Mouse (Mus musculus): Measurements from ENCODE around the gene Trp53bp2. TPM values are rescaled to one million over a fixed set of nuclear protein-coding genes. Genes with fewer than 3 reads are reported as not detected.
A peak's percentile ranks its signal among the peaks of the same experiment; 100 is the strongest.

The Trp53bp2 gene
- polyA plus RNA-seq, 1 experiment = 22.4 TPM

DNA sequence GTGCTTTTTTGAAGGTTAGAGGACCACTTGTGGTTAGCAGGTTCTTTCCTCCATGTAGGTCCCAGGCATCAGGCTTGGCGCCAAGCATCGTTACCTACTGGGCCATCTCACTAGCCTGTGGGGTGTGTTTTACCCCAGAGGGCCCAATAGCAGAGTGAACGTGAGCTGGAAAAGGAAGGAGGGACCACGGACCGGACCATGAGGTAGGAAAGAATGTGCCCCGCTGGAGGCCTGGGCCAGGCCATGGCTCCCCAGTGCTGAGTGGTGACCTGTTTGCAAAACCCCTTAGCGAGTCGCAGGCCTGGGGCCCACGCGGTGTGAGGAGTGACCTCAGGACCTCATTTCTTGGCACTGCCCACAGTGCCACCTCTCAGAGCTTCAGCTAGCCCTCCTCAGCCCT is 79.5 kb downstream of the Trp53bp2 start:
- whole genome bisulfite sequencing = 95% methylated on average over 10 of the region's 10 CpGs
- Histone ChIP-seq H3K4me1 (ENCODE audit: control insufficient read depth, insufficient read depth, insufficient read length, low read length) (no peaks in the 10 kb centered on the region), H3K36me3 (ENCODE audit: control insufficient read depth, insufficient read depth, low read length) (peaks cover 7% of the 10 kb centered on the region; the same call in 1 of the 2 replicates), H3K27ac (ENCODE audit: insufficient read depth, low read depth, low read length) (no peak overlapping the region), H3K4me3 (ENCODE audit: low read depth, low read length) (no peak overlapping the region), H3K27me3 (ENCODE audit: control insufficient read depth, insufficient read depth, low read length) (no peaks in the 10 kb centered on the region)
- TF ChIP-seq POLR2A (IDR thresholded peaks at IDR 0.05; ENCODE audit: low read depth, low read length) (no peak), CTCF (IDR thresholded peaks at IDR 0.05; ENCODE audit: extremely low read depth, insufficient read length, insufficient replicate concordance, low read depth, low read length) (no peak)

DNA sequence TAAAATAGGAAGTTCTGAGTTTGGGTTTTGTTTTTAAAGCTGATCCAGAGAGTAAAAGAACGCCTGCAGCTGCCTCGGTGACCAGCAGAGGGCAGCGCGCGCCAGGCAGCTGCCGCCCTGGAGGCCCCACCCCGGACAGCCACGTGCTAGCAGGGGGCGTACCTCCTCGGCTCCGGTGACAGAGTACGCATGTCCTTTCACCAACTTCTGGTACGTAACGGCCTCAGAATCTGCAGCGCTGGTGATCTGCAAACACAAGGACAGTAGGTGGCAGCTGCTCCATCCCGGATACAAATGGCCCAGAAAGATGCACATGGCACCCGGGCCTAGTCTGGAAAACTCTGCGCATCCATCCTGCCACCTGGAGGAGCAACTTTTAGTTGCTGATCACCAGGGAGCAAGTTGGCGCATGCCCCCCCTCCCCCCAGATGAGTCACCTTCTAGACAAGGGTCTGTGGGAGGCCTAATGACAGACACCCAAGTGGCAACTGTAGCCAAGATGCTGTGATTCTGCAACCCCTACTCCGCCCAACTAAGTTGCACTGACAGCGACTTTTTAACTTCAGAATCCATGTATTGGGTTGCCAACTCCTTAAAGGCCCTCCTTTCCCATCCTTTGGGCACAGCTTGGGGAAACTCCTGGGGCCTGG is 81.0 kb downstream of the Trp53bp2 start:
- TF ChIP-seq CTCF (IDR thresholded peaks at IDR 0.05; ENCODE audit: extremely low read depth, insufficient read length, insufficient replicate concordance, low read depth, low read length) (peak; percentile 93), POLR2A (IDR thresholded peaks at IDR 0.05; ENCODE audit: low read depth, low read length) (no peak)
- H3K4me1 ChIP-seq (ENCODE audit: control insufficient read depth, insufficient read depth, insufficient read length, low read length) = no peaks in the 10 kb centered on the region
- peak overlapping the region; percentile 11 for H3K4me3 ChIP-seq (ENCODE audit: low read depth, low read length)
- H3K27me3 ChIP-seq (ENCODE audit: control insufficient read depth, insufficient read depth, low read length) = no peaks in the 10 kb centered on the region
- WGBS = 12% methylated on average over 21 of the region's 21 CpGs
- H3K27ac ChIP-seq (ENCODE audit: insufficient read depth, low read depth, low read length) = no peak overlapping the region
- H3K36me3 ChIP-seq (ENCODE audit: control insufficient read depth, insufficient read depth, low read length) = peaks cover 3% of the 10 kb centered on the region; the same call in 1 of the 2 replicates

GRCm38 (mm10) chr1:182490568-182490967 is 81.6 kb downstream of the Trp53bp2 start:
- Histone ChIP-seq H3K36me3 (ENCODE audit: control insufficient read depth, insufficient read depth, low read length) (peaks cover 3% of the 10 kb centered on the region; the same call in 1 of the 2 replicates), H3K4me1 (ENCODE audit: control insufficient read depth, insufficient read depth, insufficient read length, low read length) (peaks cover 2% of the 10 kb centered on the region; the same call in 1 of the 2 replicates), H3K27ac (ENCODE audit: insufficient read depth, low read depth, low read length) (no peak overlapping the region), H3K27me3 (ENCODE audit: control insufficient read depth, insufficient read depth, low read length) (no peaks in the 10 kb centered on the region), H3K4me3 (ENCODE audit: low read depth, low read length) (no peak overlapping the region)
- WGBS = 81% methylated on average over 7 of the region's 7 CpGs
- no peak for TF ChIP-seq CTCF (IDR thresholded peaks at IDR 0.05; ENCODE audit: extremely low read depth, insufficient read length, insufficient replicate concordance, low read depth, low read length)

- H3K27me3 ChIP-seq (ENCODE audit: control insufficient read depth, insufficient read depth, low read length) = no peaks in the 10 kb centered on the region
- H3K4me1 ChIP-seq (ENCODE audit: control insufficient read depth, insufficient read depth, insufficient read length, low read length) = peaks cover 6% of the 10 kb centered on the region; the same call in 1 of the 2 replicates
- TF ChIP-seq POLR2A (IDR thresholded peaks at IDR 0.05; ENCODE audit: low read depth, low read length) (no peak), CTCF (IDR thresholded peaks at IDR 0.05; ENCODE audit: extremely low read depth, insufficient read length, insufficient replicate concordance, low read depth, low read length) (no peak)
- 75% methylated on average over 6 of the region's 6 CpGs for WGBS
- no peak overlapping the region for H3K4me3 ChIP-seq (ENCODE audit: low read depth, low read length)
- no peak overlapping the region for H3K27ac ChIP-seq (ENCODE audit: insufficient read depth, low read depth, low read length)
- no peaks in the 10 kb centered on the region for H3K36me3 ChIP-seq (ENCODE audit: control insufficient read depth, insufficient read depth, low read length)
These were observed 82.9 kb downstream of the Trp53bp2 start for GRCm38 (mm10) chr1:182491839-182492238.

DNA sequence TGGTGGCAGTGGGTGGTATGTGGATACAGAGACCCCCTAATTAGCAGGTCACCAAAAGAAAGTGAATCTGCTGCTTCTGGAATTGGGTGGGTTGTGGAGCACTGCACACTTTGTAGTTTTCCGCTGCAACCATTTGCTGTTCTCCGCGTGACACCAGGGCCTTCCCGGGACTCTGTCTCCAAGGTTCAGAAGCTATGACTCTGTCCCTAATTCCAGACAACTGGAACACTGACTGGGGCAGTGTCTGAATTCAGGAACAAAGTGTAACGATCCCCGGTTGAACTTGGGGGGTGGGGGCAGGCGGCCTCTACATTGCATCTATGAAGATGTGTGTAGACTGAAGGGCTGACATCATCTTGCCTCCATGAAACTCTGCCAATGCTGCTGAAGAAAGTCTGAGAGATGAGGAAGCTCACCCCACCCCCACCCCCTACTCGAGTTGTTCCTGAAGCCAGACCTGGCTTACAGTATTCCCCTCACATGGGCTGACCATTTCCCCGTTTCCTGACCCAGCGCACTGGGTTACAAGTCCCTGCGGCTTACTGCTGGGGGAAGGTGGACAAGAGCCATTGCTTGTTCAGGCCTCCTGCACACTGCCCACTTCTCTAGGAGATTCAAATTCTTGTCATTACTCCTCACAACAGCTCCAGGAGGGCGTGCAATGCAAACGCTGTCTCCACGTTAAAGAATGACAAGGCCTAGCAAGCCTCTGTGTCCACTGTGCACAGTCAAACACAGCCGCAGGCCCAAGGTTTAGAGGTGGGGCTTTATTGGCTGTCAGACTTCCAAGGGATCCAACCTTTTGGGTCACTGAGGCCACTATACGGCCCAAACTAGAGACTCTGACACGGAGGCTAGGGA is 85.5 kb downstream of the Trp53bp2 start:
- whole genome bisulfite sequencing = 81% methylated on average over 17 of the region's 17 CpGs
- no peak overlapping the region for H3K4me3 ChIP-seq (ENCODE audit: low read depth, low read length)
- H3K27me3 ChIP-seq (ENCODE audit: control insufficient read depth, insufficient read depth, low read length) = no peaks in the 10 kb centered on the region
- H3K27ac ChIP-seq (ENCODE audit: insufficient read depth, low read depth, low read length) = peak overlapping the region; percentile 26; the same call in 1 of the 2 replicates
- H3K4me1 ChIP-seq (ENCODE audit: control insufficient read depth, insufficient read depth, insufficient read length, low read length) = peaks cover 9% of the 10 kb centered on the region
- TF ChIP-seq CTCF (IDR thresholded peaks at IDR 0.05; ENCODE audit: extremely low read depth, insufficient read length, insufficient replicate concordance, low read depth, low read length) = no peak
- H3K36me3 ChIP-seq (ENCODE audit: control insufficient read depth, insufficient read depth, low read length) = no peaks in the 10 kb centered on the region

- 41% methylated on average over 6 of the region's 6 CpGs for WGBS
- Histone ChIP-seq H3K27ac (ENCODE audit: insufficient read depth, low read depth, low read length) (no peak overlapping the region), H3K4me3 (ENCODE audit: low read depth, low read length) (no peak overlapping the region), H3K4me1 (ENCODE audit: control insufficient read depth, insufficient read depth, insufficient read length, low read length) (peaks cover 20% of the 10 kb centered on the region), H3K36me3 (ENCODE audit: control insufficient read depth, insufficient read depth, low read length) (no peaks in the 10 kb centered on the region), H3K27me3 (ENCODE audit: control insufficient read depth, insufficient read depth, low read length) (no peaks in the 10 kb centered on the region)
- TF ChIP-seq POLR2A (IDR thresholded peaks at IDR 0.05; ENCODE audit: low read depth, low read length) (no peak), CTCF (IDR thresholded peaks at IDR 0.05; ENCODE audit: extremely low read depth, insufficient read length, insufficient replicate concordance, low read depth, low read length) (no peak)
These were observed 87.7 kb downstream of the Trp53bp2 start for GRCm38 (mm10) chr1:182496685-182497084.

DNA sequence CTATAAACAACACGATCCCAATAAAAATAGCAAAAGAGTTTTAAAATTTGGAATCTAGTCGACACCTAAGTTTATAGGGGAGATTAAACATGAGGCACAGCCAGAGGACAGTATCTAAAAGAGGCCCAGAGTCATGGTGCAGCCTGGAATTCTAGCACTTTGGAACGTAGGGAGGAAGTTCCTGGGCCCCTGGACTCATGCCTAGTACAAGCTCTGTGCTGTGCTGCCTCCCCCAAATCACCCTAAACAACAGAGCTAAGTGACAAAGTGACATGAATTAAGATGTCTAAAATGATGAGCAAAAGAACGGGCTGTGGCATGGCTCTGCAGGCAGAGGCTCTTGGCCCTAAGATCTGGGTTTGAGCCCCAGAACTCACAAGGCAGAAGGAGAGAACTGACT is 88.8 kb downstream of the Trp53bp2 start:
- Histone ChIP-seq H3K4me1 (ENCODE audit: control insufficient read depth, insufficient read depth, insufficient read length, low read length) (peaks cover 23% of the 10 kb centered on the region), H3K27ac (ENCODE audit: insufficient read depth, low read depth, low read length) (no peak overlapping the region), H3K27me3 (ENCODE audit: control insufficient read depth, insufficient read depth, low read length) (no peaks in the 10 kb centered on the region), H3K36me3 (ENCODE audit: control insufficient read depth, insufficient read depth, low read length) (no peaks in the 10 kb centered on the region), H3K4me3 (ENCODE audit: low read depth, low read length) (no peak overlapping the region)
- WGBS = 52% methylated on average over 4 of the region's 4 CpGs
- TF ChIP-seq CTCF (IDR thresholded peaks at IDR 0.05; ENCODE audit: extremely low read depth, insufficient read length, insufficient replicate concordance, low read depth, low read length) (no peak), POLR2A (IDR thresholded peaks at IDR 0.05; ENCODE audit: low read depth, low read length) (no peak)

Data from small intestine, adult 2 months (tissue).